Mouse (Mus musculus): ENCODE results near the gene Dmc1. TPM values are rescaled to one million over a fixed set of nuclear protein-coding genes. Genes with fewer than 3 reads are reported as not detected.

Dmc1 gene
- polyA plus RNA-seq, 1 experiment from 2014 or later: 0.77 TPM

DNA sequence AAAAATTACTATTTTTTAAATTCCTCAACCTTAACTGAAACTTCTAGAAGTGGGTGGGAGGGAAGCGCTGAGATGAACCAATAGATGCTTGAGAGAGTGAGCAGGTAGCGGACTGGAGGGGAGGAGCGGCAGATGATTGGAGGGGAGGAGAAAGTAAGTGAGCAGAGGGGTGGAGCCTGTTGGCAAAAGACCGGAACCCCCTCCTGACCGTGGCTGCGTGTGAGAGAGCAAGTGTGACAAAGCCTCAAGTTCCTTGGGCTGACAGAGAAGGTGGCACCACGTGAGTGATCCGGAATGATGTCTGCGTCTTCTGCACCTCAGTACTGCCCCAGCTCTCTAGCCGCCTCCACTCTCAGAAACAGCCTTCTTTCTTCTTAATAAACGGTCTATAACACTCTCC is 12.2 kb upstream of the Dmc1 start:
- peaks cover 48% of the 10 kb centered on the region for H3K36me3 ChIP-seq (ENCODE audit: control insufficient read depth, insufficient read depth, low read length)
- no peak overlapping the region for H3K4me2 ChIP-seq (ENCODE audit: low read length)

GRCm38 (mm10) chr15:79616729-79617128 is 11.8 kb upstream of the Dmc1 start:
- Histone ChIP-seq H3K36me3 (ENCODE audit: control insufficient read depth, insufficient read depth, low read length) (peaks cover 48% of the 10 kb centered on the region), H3K4me2 (ENCODE audit: low read length) (no peak overlapping the region), H3K27me3 (ENCODE audit: control insufficient read depth, insufficient read depth, low read depth, low read length) (no peaks in the 10 kb centered on the region), H3K9me3 (replicated peaks; ENCODE audit: control insufficient read depth, low read length, poor library complexity, severe bottlenecking) (no peaks in the 10 kb centered on the region), H3K27ac (ENCODE audit: low read length) (no peak overlapping the region), H3K9ac (ENCODE audit: low read depth, low read length) (no peak overlapping the region), H3K4me1 (ENCODE audit: control insufficient read depth, insufficient read depth, low read length) (no peaks in the 10 kb centered on the region), H3K4me3 (ENCODE audit: low read depth, low read length) (no peak overlapping the region)
- WGBS: 84% methylated on average over 5 of the region's 5 CpGs
- ATAC-seq: no peak

More for the DNA sequence above, 12.2 kb upstream of the Dmc1 start:
- Histone ChIP-seq H3K4me3 (ENCODE audit: low read depth, low read length) (no peak overlapping the region), H3K9me3 (replicated peaks; ENCODE audit: control insufficient read depth, low read length, poor library complexity, severe bottlenecking) (no peaks in the 10 kb centered on the region), H3K9ac (ENCODE audit: low read depth, low read length) (no peak overlapping the region), H3K27ac (ENCODE audit: low read length) (no peak overlapping the region), H3K27me3 (ENCODE audit: control insufficient read depth, insufficient read depth, low read depth, low read length) (no peaks in the 10 kb centered on the region), H3K4me1 (ENCODE audit: control insufficient read depth, insufficient read depth, low read length) (no peaks in the 10 kb centered on the region)
- no peak for ATAC-seq
- WGBS: 82% methylated on average over 11 of the region's 11 CpGs

- H3K4me2 ChIP-seq (ENCODE audit: low read length): no peak overlapping the region
- H3K27me3 ChIP-seq (ENCODE audit: control insufficient read depth, insufficient read depth, low read depth, low read length): no peaks in the 10 kb centered on the region
- 91% methylated on average over 7 of the region's 7 CpGs for WGBS
- peaks cover 40% of the 10 kb centered on the region for H3K36me3 ChIP-seq (ENCODE audit: control insufficient read depth, insufficient read depth, low read length)
- no peaks in the 10 kb centered on the region for H3K4me1 ChIP-seq (ENCODE audit: control insufficient read depth, insufficient read depth, low read length)
- H3K9me3 ChIP-seq (replicated peaks; ENCODE audit: control insufficient read depth, low read length, poor library complexity, severe bottlenecking): no peaks in the 10 kb centered on the region
- H3K27ac ChIP-seq (ENCODE audit: low read length): no peak overlapping the region
- ATAC-seq: no peak
- H3K4me3 ChIP-seq (ENCODE audit: low read depth, low read length): no peak overlapping the region
- H3K9ac ChIP-seq (ENCODE audit: low read depth, low read length): no peak overlapping the region
Measured at GRCm38 (mm10) chr15:79615501-79615900, 10.6 kb upstream of the Dmc1 start.

DNA sequence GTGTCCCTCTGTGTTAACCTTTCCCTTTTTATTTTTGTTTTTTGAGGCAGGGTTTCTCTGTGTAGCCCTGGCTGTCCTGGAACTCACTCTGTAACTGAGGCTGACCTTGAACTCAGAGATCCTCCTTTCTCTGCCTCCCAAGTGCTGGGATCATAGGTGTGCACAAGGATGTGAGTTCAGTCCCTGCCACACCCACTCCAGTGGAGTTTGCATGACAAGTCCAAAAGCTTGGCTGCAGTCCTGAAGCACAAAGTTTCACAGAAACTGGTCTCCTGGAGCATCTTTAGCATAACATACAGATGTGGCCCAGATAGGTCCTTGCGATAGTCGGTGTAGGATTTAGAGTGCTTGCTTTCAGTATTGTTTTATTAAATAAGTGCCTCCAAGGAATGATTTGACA is 4.3 kb upstream of the Dmc1 start:
- WGBS: 100% methylated on average over 2 of the region's 2 CpGs
- Histone ChIP-seq H3K4me1 (ENCODE audit: control insufficient read depth, insufficient read depth, low read length) (0 out of 2 replicates have a peak, but pooled peaks cover 3% of the 10 kb centered on the region), H3K4me3 (ENCODE audit: low read depth, low read length) (no peak overlapping the region), H3K9me3 (replicated peaks; ENCODE audit: control insufficient read depth, low read length, poor library complexity, severe bottlenecking) (no peaks in the 10 kb centered on the region), H3K9ac (ENCODE audit: low read depth, low read length) (no peak overlapping the region), H3K4me2 (ENCODE audit: low read length) (no peak overlapping the region), H3K36me3 (ENCODE audit: control insufficient read depth, insufficient read depth, low read length) (peaks cover 18% of the 10 kb centered on the region), H3K27ac (ENCODE audit: low read length) (no peak overlapping the region), H3K27me3 (ENCODE audit: control insufficient read depth, insufficient read depth, low read depth, low read length) (peaks cover 3% of the 10 kb centered on the region)
- no peak for ATAC-seq

DNA sequence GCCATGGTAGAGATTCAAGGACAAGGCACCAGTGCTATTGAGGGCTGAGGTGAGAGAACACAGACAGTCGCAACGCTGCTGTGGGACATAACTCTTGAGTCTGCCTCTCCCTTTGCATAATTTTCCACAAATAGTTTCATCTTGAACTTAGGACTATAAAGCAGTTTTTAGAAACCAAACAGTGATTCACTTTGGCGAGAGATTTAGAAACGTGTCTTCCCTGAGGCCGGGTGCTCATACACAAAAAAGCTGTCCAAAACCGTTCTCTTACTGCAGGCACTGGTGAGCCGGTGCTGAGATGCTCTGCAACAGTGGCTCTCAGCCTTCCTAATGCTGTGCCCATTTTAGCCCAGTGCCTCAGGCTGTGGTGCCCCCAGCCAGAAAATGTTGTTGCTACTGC is 3.3 kb upstream of the Dmc1 start:
- Histone ChIP-seq H3K9me3 (replicated peaks; ENCODE audit: control insufficient read depth, low read length, poor library complexity, severe bottlenecking) (no peaks in the 10 kb centered on the region), H3K27me3 (ENCODE audit: control insufficient read depth, insufficient read depth, low read depth, low read length) (peaks cover 4% of the 10 kb centered on the region), H3K4me2 (ENCODE audit: low read length) (no peak overlapping the region), H3K4me3 (ENCODE audit: low read depth, low read length) (no peak overlapping the region), H3K36me3 (ENCODE audit: control insufficient read depth, insufficient read depth, low read length) (peaks cover 16% of the 10 kb centered on the region), H3K9ac (ENCODE audit: low read depth, low read length) (no peak overlapping the region), H3K4me1 (ENCODE audit: control insufficient read depth, insufficient read depth, low read length) (0 out of 2 replicates have a peak, but pooled peaks cover 3% of the 10 kb centered on the region), H3K27ac (ENCODE audit: low read length) (no peak overlapping the region)
- no peak for ATAC-seq
- 79% methylated on average over 7 of the region's 7 CpGs for WGBS

- no peak overlapping the region for H3K9ac ChIP-seq (ENCODE audit: low read depth, low read length)
- no peak overlapping the region for H3K4me3 ChIP-seq (ENCODE audit: low read depth, low read length)
- 46% methylated on average over 2 of the region's 2 CpGs for WGBS
- H3K27ac ChIP-seq (ENCODE audit: low read length): no peak overlapping the region
- H3K4me1 ChIP-seq (ENCODE audit: control insufficient read depth, insufficient read depth, low read length): 0 out of 2 replicates have a peak, but pooled peaks cover 3% of the 10 kb centered on the region
- ATAC-seq: no peak
- peaks cover 4% of the 10 kb centered on the region for H3K27me3 ChIP-seq (ENCODE audit: control insufficient read depth, insufficient read depth, low read depth, low read length)
- H3K9me3 ChIP-seq (replicated peaks; ENCODE audit: control insufficient read depth, low read length, poor library complexity, severe bottlenecking): no peaks in the 10 kb centered on the region
- H3K4me2 ChIP-seq (ENCODE audit: low read length): no peak overlapping the region
- H3K36me3 ChIP-seq (ENCODE audit: control insufficient read depth, insufficient read depth, low read length): peaks cover 13% of the 10 kb centered on the region
Measured at GRCm38 (mm10) chr15:79607757-79608156, 2.8 kb upstream of the Dmc1 start.

DNA sequence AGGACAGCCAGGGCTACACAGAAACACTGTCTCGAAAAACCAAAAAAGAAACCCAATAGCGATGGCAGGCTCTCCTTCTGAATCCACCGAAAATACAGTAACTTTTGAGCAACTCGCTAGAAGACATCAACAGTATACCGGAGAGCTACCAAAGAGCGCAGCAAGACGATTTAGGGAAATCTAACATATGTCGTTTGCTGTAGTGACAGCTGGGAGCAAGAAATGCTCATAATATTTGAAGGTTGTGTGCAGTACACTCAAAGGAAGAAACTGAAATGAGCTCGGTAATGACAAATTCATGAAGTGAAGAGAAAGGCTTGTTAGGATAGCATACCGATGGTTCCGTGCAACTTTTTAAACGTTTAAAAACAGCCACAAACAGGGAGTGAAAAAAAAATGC is 1.3 kb upstream of the Dmc1 start:
- Histone ChIP-seq H3K36me3 (ENCODE audit: control insufficient read depth, insufficient read depth, low read length) (peaks cover 8% of the 10 kb centered on the region; the same call in 1 of the 2 replicates), H3K27ac (ENCODE audit: low read length) (no peak overlapping the region), H3K9me3 (replicated peaks; ENCODE audit: control insufficient read depth, low read length, poor library complexity, severe bottlenecking) (no peaks in the 10 kb centered on the region), H3K9ac (ENCODE audit: low read depth, low read length) (no peak overlapping the region), H3K4me1 (ENCODE audit: control insufficient read depth, insufficient read depth, low read length) (0 out of 2 replicates have a peak, but pooled peaks cover 3% of the 10 kb centered on the region), H3K27me3 (ENCODE audit: control insufficient read depth, insufficient read depth, low read depth, low read length) (peaks cover 4% of the 10 kb centered on the region), H3K4me3 (ENCODE audit: low read depth, low read length) (no peak overlapping the region), H3K4me2 (ENCODE audit: low read length) (no peak overlapping the region)
- 93% methylated on average over 12 of the region's 12 CpGs for WGBS
- ATAC-seq: no peak

DNA sequence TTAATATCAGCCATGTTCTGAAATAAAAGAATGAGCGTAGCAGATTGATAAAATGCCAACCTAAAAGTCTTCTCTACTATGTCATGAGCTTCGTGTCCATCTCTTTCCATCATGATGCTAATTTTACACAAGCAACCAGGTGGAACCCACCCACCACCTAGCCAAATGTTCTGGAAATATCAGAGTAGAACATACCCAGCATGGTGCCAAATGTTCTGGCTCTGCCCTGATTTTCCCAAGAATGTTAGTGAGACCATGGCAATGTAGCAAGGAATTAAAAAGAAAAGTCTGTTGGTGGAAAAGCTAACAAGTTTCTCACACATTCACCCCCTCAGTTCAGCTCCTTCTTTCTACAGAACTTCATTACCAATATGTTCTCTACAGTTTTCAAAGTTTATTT is 4.7 kb downstream of the Dmc1 start:
- H3K4me2 ChIP-seq (ENCODE audit: low read length): no peak overlapping the region
- H3K36me3 ChIP-seq (ENCODE audit: control insufficient read depth, insufficient read depth, low read length): no peaks in the 10 kb centered on the region
- WGBS: 88% methylated on average over 2 of the region's 2 CpGs
- H3K4me3 ChIP-seq (ENCODE audit: low read depth, low read length): no peak overlapping the region
- no peaks in the 10 kb centered on the region for H3K9me3 ChIP-seq (replicated peaks; ENCODE audit: control insufficient read depth, low read length, poor library complexity, severe bottlenecking)
- no peak overlapping the region for H3K27ac ChIP-seq (ENCODE audit: low read length)
- 0 out of 2 replicates have a peak, but pooled peaks cover 3% of the 10 kb centered on the region for H3K4me1 ChIP-seq (ENCODE audit: control insufficient read depth, insufficient read depth, low read length)
- peaks cover 4% of the 10 kb centered on the region for H3K27me3 ChIP-seq (ENCODE audit: control insufficient read depth, insufficient read depth, low read depth, low read length)
- no peak overlapping the region for H3K9ac ChIP-seq (ENCODE audit: low read depth, low read length)
- ATAC-seq: no peak

GRCm38 (mm10) chr15:79598715-79599114 is 6.2 kb downstream of the Dmc1 start:
- no peak overlapping the region for H3K27ac ChIP-seq (ENCODE audit: low read length)
- no peak for ATAC-seq
- no peak overlapping the region for H3K4me3 ChIP-seq (ENCODE audit: low read depth, low read length)
- no peak overlapping the region for H3K9ac ChIP-seq (ENCODE audit: low read depth, low read length)
- no peaks in the 10 kb centered on the region for H3K9me3 ChIP-seq (replicated peaks; ENCODE audit: control insufficient read depth, low read length, poor library complexity, severe bottlenecking)
- WGBS: 78% methylated on average over 1 of the region's 1 CpGs
- no peaks in the 10 kb centered on the region for H3K4me1 ChIP-seq (ENCODE audit: control insufficient read depth, insufficient read depth, low read length)
- H3K4me2 ChIP-seq (ENCODE audit: low read length): no peak overlapping the region
- H3K36me3 ChIP-seq (ENCODE audit: control insufficient read depth, insufficient read depth, low read length): no peaks in the 10 kb centered on the region
- no peaks in the 10 kb centered on the region for H3K27me3 ChIP-seq (ENCODE audit: control insufficient read depth, insufficient read depth, low read depth, low read length)
